Mouse (Mus musculus) midbrain, postnatal 0 days (tissue): Measurements from ENCODE around the gene Krtap8-1. TPM values are rescaled to one million over a fixed set of nuclear protein-coding genes. Genes with fewer than 3 reads are reported as not detected.

Experiments
- ATAC-seq: fragments of 200-750 bp; cut with Nextera tagmentation; 2 replicates; pipeline ENCODE4 v1.8.0; 2017; ENCODE audit warnings: moderate number of reproducible peaks, mild to moderate bottlenecking, moderate TSS enrichment, moderate library complexity; ENCODE audit not compliant: low FRiP score
- DNase-seq: peaks from one replicate; pipeline ENCODE4 v3.0.0-alpha.2; 2015; ENCODE audit warnings: low spot score
- H3K27ac ChIP-seq: fragments of 300-500 bp; sonication (generic); 2 replicates; pipeline ENCODE4 v1.5.1; 2014; ENCODE audit warnings: low read depth, mild to moderate bottlenecking, low read length, mixed read lengths
- H3K27me3 ChIP-seq: fragments of 300-500 bp; sonication (generic); 2 replicates; pipeline ENCODE4 v1.6.1; 2014; ENCODE audit warnings: low read length, control low read depth, mixed read lengths; ENCODE audit not compliant: insufficient read depth
- H3K36me3 ChIP-seq: fragments of 300-500 bp; sonication (generic); 2 replicates; pipeline ENCODE4 v1.6.1; 2014; ENCODE audit warnings: low read length, control low read depth, mixed read lengths; ENCODE audit not compliant: insufficient read depth
- H3K4me1 ChIP-seq: fragments of 300-500 bp; sonication (generic); 2 replicates; pipeline ENCODE4 v1.6.1; 2014; ENCODE audit warnings: mild to moderate bottlenecking, control low read depth, antibody characterized with exemption, low read length, mixed read lengths; ENCODE audit not compliant: insufficient read depth
- H3K4me2 ChIP-seq: fragments of 300-500 bp; sonication (generic); 2 replicates; pipeline ENCODE4 v1.6.1; 2014; ENCODE audit warnings: low read depth, mild to moderate bottlenecking, low read length, mixed read lengths; ENCODE audit not compliant: poor library complexity, severe bottlenecking
- H3K4me3 ChIP-seq: fragments of 300-500 bp; sonication (generic); 2 replicates; pipeline ENCODE4 v1.5.1; 2014; ENCODE audit warnings: low read depth, mild to moderate bottlenecking, low read length, moderate library complexity
- H3K9ac ChIP-seq: fragments of 300-500 bp; sonication (generic); replicated peaks from 2 replicates; pipeline ENCODE4 v1.6.1; 2014; ENCODE audit warnings: mild to moderate bottlenecking, low read length, moderate library complexity, mixed read lengths; ENCODE audit not compliant: poor library complexity, severe bottlenecking
- H3K9me3 ChIP-seq: fragments of 300-500 bp; sonication (generic); 2 replicates; pipeline ENCODE4 v1.6.1; 2016; ENCODE audit warnings: low read length, control low read depth
- CTCF ChIP-seq: IDR thresholded peaks from 2 replicates; pipeline ENCODE4 v1.5.1; 2016; ENCODE audit warnings: antibody characterized with exemption, mild to moderate bottlenecking
- WGBS: fragments of 180-500 bp; shearing (Covaris S2); extraction: QIAGEN DNeasy Blood & Tissue Kit; methylation state at CpG from one replicate; pipeline ENCODE4 v1.1.7; 2014; 5-methylcytosine and 5-hydroxymethylcytosine counted together
- polyA plus RNA-seq: library from polyadenylated mRNA; unstranded; fragments of >200 nt; fragmentation: Nextera tagmentation; extraction: Ambion mirVana; gene quantifications from 2 replicates; pipeline ENCODE4 v1.2.1, GENCODE M21; 2015
- total RNA-seq: library from RNA; depleted of rRNA; stranded (reverse); fragments of >200 nt; gene quantifications from 2 replicates; pipeline ENCODE4 v1.2.3, GENCODE M21; 2014

The Krtap8-1 gene
- total and polyA plus RNA-seq, 2 experiments from 2014 or later = not detected

- DNase-seq = peak; percentile 51
- no peak for ATAC-seq
Measured at GRCm38 (mm10) chr16:89520555-89520954, 32.8 kb upstream of the Krtap8-1 start.

GRCm38 (mm10) chr16:89520091-89520490 lies 32.3 kb upstream of the Krtap8-1 start:
- Histone ChIP-seq H3K9ac (no peak overlapping the region), H3K9me3 (no peaks in the 10 kb centered on the region), H3K27ac (no peak overlapping the region), H3K4me1 (no peaks in the 10 kb centered on the region), H3K36me3 (no peaks in the 10 kb centered on the region), H3K27me3 (no peaks in the 10 kb centered on the region), H3K4me3 (no peak overlapping the region), H3K4me2 (no peak overlapping the region)
- ATAC-seq = no peak
- TF ChIP-seq CTCF = no peak
- no peak for DNase-seq
- WGBS = 69% methylated on average over 6 of the region's 6 CpGs

More at GRCm38 (mm10) chr16:89520555-89520954, 32.8 kb upstream of the Krtap8-1 start:
- TF ChIP-seq CTCF = no peak
- no peaks in the 10 kb centered on the region for H3K4me1 ChIP-seq
- H3K9me3 ChIP-seq = no peaks in the 10 kb centered on the region
- H3K4me2 ChIP-seq = no peak overlapping the region
- WGBS = 87% methylated on average over 2 of the region's 2 CpGs
- H3K27ac ChIP-seq = no peak overlapping the region
- H3K9ac ChIP-seq = no peak overlapping the region
- H3K4me3 ChIP-seq = no peak overlapping the region
- no peaks in the 10 kb centered on the region for H3K36me3 ChIP-seq
- no peaks in the 10 kb centered on the region for H3K27me3 ChIP-seq

GRCm38 (mm10) chr16:89517635-89518034 lies 29.9 kb upstream of the Krtap8-1 start:
- Histone ChIP-seq H3K27ac (no peak overlapping the region), H3K4me2 (no peak overlapping the region), H3K9me3 (no peaks in the 10 kb centered on the region), H3K9ac (no peak overlapping the region), H3K27me3 (no peaks in the 10 kb centered on the region), H3K4me3 (no peak overlapping the region), H3K36me3 (no peaks in the 10 kb centered on the region), H3K4me1 (no peaks in the 10 kb centered on the region)
- no peak; the same call in 1 of the 2 replicates for ATAC-seq
- DNase-seq = no peak
- WGBS = 68% methylated on average over 9 of the region's 9 CpGs
- peak; percentile 50 for TF ChIP-seq CTCF

- no peak overlapping the region for H3K9ac ChIP-seq
- no peak overlapping the region for H3K4me3 ChIP-seq
- TF ChIP-seq CTCF = no peak
- 55% methylated on average over 7 of the region's 7 CpGs for WGBS
- H3K27me3 ChIP-seq = no peaks in the 10 kb centered on the region
- H3K4me1 ChIP-seq = no peaks in the 10 kb centered on the region
- DNase-seq (peak; percentile 51), ATAC-seq (no peak)
- no peaks in the 10 kb centered on the region for H3K9me3 ChIP-seq
- no peaks in the 10 kb centered on the region for H3K36me3 ChIP-seq
- H3K4me2 ChIP-seq = no peak overlapping the region
- H3K27ac ChIP-seq = no peak overlapping the region
Measured at GRCm38 (mm10) chr16:89513431-89513830, 25.7 kb upstream of the Krtap8-1 start.

GRCm38 (mm10) chr16:89508223-89508622 lies 20.5 kb upstream of the Krtap8-1 start, which contains the start of gene Krtap7-1:
Gene Krtap7-1 (minus strand): TSS chr16:89508323.
- H3K4me1 ChIP-seq = no peaks in the 10 kb centered on the region
- no peak within 1 kb of the TSS for H3K4me3 ChIP-seq
- H3K9ac ChIP-seq = no peak within 1 kb of the TSS
- ATAC-seq = no peak
- no peak for DNase-seq
- H3K4me2 ChIP-seq = no peak within 1 kb of the TSS
- no peaks in the 10 kb centered on the region for H3K36me3 ChIP-seq
- H3K27ac ChIP-seq = no peak within 1 kb of the TSS
- H3K9me3 ChIP-seq = no peaks in the 10 kb centered on the region
- no peak for TF ChIP-seq CTCF
- H3K27me3 ChIP-seq = no peaks in the 10 kb centered on the region
- WGBS = 93% methylated on average over 4 of the region's 4 CpGs

- ATAC-seq (no peak), DNase-seq (no peak)
- no peaks in the 10 kb centered on the region for H3K27me3 ChIP-seq
- H3K9me3 ChIP-seq = no peaks in the 10 kb centered on the region
- H3K27ac ChIP-seq = no peak overlapping the region
- TF ChIP-seq CTCF = no peak
- WGBS = 92% methylated on average over 2 of the region's 2 CpGs
- H3K4me1 ChIP-seq = no peaks in the 10 kb centered on the region
- no peaks in the 10 kb centered on the region for H3K36me3 ChIP-seq
- no peak overlapping the region for H3K9ac ChIP-seq
- no peak overlapping the region for H3K4me3 ChIP-seq
- H3K4me2 ChIP-seq = no peak overlapping the region
Measured at GRCm38 (mm10) chr16:89503571-89503970, 15.8 kb upstream of the Krtap8-1 start.
